Mouse (Mus musculus) limb, embryonic 12.5 days (tissue): ENCODE results near the gene Celf3. TPM values are rescaled to one million over a fixed set of nuclear protein-coding genes. Genes with fewer than 3 reads are reported as not detected.
A peak's percentile ranks its signal among the peaks of the same experiment; 100 is the strongest.

ENCODE experiments used
- ATAC-seq: fragments of 200-750 bp; cut with Nextera tagmentation; 2 replicates; pipeline ENCODE4 v1.8.0; 2017; ENCODE audit warnings: low read depth, moderate TSS enrichment; ENCODE audit not compliant: insufficient number of reproducible peaks, insufficient read depth, low FRiP score, low TSS enrichment
- H3K27ac ChIP-seq: fragments of 300-500 bp; sonication (generic); 2 replicates; pipeline ENCODE4 v1.5.1; 2016; ENCODE audit warnings: mild to moderate bottlenecking, moderate library complexity
- H3K27me3 ChIP-seq: fragments of 300-500 bp; sonication (generic); 2 replicates; pipeline ENCODE4 v1.6.1; 2016; ENCODE audit warnings: mild to moderate bottlenecking, moderate library complexity
- H3K36me3 ChIP-seq: fragments of 300-500 bp; sonication (generic); 2 replicates; pipeline ENCODE4 v1.6.1; 2016; ENCODE audit warnings: mild to moderate bottlenecking, moderate library complexity
- H3K4me1 ChIP-seq: fragments of 300-500 bp; sonication (generic); replicated peaks from 2 replicates; pipeline ENCODE4 v1.6.1; 2016
- H3K4me2 ChIP-seq: fragments of 300-500 bp; sonication (generic); 2 replicates; pipeline ENCODE4 v1.6.1; 2016; ENCODE audit warnings: mild to moderate bottlenecking, moderate library complexity
- H3K4me3 ChIP-seq: fragments of 300-500 bp; sonication (generic); replicated peaks from 2 replicates; pipeline ENCODE4 v1.5.1; 2016; ENCODE audit warnings: mild to moderate bottlenecking
- H3K9ac ChIP-seq: fragments of 300-500 bp; sonication (generic); replicated peaks from 2 replicates; pipeline ENCODE4 v1.6.1; 2016; ENCODE audit warnings: mild to moderate bottlenecking, moderate library complexity
- H3K9me3 ChIP-seq: fragments of 300-500 bp; sonication (generic); 2 replicates; pipeline ENCODE4 v1.6.1; 2016; ENCODE audit warnings: mild to moderate bottlenecking, moderate library complexity
- WGBS: fragments of 180-500 bp; shearing (Covaris S2); methylation state at CpG from one replicate; pipeline ENCODE4 v1.1.7; 2016; 5-methylcytosine and 5-hydroxymethylcytosine counted together
- polyA plus RNA-seq: library from polyadenylated mRNA; unstranded; fragments of >200 nt; fragmentation: Nextera tagmentation; extraction: Ambion mirVana; gene quantifications from 2 replicates; pipeline ENCODE4 v1.2.1, GENCODE M21; 2016

The Celf3 gene
- polyA plus RNA-seq, 1 experiment from 2014 or later, result 2.2 TPM

DNA sequence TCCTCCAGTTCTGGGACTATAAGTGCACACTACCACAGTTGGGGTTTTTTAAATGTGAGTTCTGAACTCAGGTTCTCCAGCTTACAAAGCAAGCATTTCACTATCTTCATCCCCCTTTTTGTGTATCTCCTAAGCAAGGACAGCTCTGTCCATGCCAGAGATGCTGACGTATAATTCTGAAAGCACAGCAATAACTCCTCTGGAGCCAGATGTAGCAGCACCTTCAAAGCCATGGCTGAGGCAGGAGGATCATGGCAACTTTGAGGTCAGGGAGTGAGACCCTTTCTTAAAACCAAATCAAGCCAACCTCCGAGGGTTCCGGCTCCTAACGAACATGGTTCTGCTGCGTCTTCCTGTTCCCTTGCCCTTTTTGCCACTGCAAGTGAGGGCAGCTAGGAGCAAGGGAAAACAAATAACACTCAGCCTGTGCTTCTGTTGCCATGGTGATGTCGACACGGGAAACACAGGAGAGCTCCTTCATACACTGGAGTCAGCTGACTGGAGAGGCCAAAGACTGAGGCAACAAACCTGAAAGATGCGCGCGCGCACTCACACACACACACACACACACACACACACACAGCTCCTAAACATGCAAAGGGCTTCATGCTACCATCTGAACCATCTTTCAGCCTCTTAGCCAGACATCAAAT lies 14.0 kb upstream of the Celf3 start:
- H3K27ac ChIP-seq, result no peak overlapping the region
- no peak overlapping the region for H3K9ac ChIP-seq

DNA sequence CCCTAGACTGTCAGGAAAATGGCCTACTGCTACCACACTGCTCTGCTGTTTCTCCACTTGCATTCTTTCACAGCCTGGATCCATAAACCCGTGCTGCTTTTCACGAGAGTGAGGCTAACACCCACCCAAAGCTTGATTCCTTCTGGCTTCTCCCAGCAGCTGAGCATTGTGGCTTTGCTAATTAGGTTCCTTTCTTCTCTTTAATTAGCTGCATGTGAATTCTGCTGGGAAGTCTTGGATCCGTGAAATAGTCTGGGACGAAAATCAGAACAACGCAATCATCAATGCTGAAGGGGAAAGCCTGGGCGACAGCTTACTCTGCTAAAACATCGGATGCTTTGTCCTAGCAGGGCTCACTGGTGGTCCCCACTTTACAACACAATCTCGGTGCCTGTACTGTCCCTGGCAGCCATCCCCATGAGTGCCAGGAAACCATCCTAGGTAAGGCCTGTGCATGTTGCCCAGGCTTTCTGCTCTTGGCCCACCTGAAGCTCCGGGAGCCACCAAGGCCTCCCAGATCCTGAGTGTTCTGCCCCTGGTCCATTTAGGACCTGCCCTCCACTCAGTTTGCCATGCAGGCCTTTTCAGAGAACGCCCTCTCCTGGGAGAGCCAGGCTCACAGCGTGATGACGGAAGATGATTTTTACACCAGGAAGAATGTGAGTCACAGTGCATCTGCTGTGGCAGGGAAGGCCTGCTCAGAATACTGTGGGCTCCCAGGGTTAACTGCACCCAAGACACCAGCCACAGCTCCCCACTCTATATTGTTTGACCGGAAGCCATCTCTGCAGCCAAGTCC lies 12.3 kb upstream of the Celf3 start:
- H3K4me1 ChIP-seq, result peaks cover 21% of the 10 kb centered on the region
- no peak overlapping the region for H3K9ac ChIP-seq
- H3K4me3 ChIP-seq, result no peak overlapping the region
- no peaks in the 10 kb centered on the region for H3K36me3 ChIP-seq
- no peaks in the 10 kb centered on the region for H3K9me3 ChIP-seq
- WGBS, result 48% methylated on average over 13 of the region's 13 CpGs
- no peaks in the 10 kb centered on the region for H3K27me3 ChIP-seq
- no peak overlapping the region for H3K4me2 ChIP-seq
- peak overlapping the region; percentile 60; the same call in 1 of the 2 replicates for H3K27ac ChIP-seq
- no peak for ATAC-seq

More for the DNA sequence above, 14.0 kb upstream of the Celf3 start:
- Histone ChIP-seq H3K27me3 (no peaks in the 10 kb centered on the region), H3K4me3 (no peak overlapping the region), H3K4me1 (peaks cover 20% of the 10 kb centered on the region), H3K36me3 (no peaks in the 10 kb centered on the region), H3K9me3 (no peaks in the 10 kb centered on the region), H3K4me2 (no peak overlapping the region)
- no peak for ATAC-seq
- WGBS, result 57% methylated on average over 11 of the region's 11 CpGs

DNA sequence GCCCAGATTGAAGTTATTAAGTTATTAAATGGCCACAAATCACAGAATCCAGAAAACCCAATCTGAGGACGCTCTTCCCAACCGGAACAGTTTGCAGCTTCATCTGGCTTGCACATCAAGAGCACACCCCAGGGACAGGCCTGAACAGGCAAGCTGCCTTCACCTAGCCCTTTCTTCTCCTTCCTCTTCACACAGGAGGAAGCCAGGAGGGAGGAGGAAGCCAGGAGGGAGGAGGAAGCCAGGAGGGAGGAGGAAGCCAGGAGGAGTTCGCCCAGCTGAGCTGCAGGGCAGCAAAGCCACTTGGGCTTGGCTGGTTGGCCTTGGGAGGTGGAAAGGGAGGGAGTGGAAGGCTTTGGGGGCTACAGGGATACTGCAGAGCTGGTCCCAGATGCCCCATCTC lies 9.2 kb upstream of the Celf3 start:
- H3K27me3 ChIP-seq, result no peaks in the 10 kb centered on the region
- no peak overlapping the region for H3K9ac ChIP-seq
- 33% methylated on average over 3 of the region's 3 CpGs for WGBS
- no peak overlapping the region for H3K27ac ChIP-seq
- H3K36me3 ChIP-seq, result no peaks in the 10 kb centered on the region
- H3K4me2 ChIP-seq, result no peak overlapping the region
- H3K9me3 ChIP-seq, result no peaks in the 10 kb centered on the region
- ATAC-seq, result no peak
- peaks cover 31% of the 10 kb centered on the region for H3K4me1 ChIP-seq
- no peak overlapping the region for H3K4me3 ChIP-seq

DNA sequence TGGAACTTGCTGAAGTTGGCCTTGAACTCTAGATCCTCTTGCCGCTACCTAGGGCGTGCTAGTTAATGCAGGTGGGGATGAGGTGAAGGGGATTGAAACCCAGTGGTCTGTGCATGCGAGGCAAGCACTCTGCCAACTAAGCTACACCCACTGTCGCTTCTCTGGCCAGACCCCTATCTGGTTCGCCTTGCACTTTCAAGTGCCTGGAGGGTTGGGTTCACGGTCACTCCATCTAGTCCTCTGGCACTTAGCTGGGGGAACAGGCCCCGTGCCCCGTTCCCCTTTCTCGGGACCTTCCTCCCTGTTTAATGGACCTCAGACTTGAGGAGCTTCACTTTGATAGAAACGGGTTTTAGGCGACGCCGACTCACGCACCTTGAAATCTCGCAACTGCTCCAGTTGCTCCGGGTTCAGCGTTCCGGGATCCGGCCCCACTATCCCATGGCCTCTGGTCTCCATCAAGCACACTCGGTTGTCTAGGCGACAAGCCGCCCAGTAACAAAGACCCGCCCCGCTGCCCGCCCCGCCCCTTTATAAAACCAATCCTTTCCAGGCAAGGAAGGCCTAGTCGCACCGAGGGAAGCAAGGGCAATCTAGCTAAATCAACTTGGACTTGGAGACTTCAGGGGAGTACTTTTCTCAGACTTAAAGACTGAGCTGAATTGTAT lies 5.5 kb upstream of the Celf3 start:
- H3K27me3 ChIP-seq, result peaks cover 3% of the 10 kb centered on the region; the same call in 1 of the 2 replicates
- peak overlapping the region; percentile 26 for H3K4me3 ChIP-seq
- 7% methylated on average over 28 of the region's 28 CpGs for WGBS
- no peaks in the 10 kb centered on the region for H3K9me3 ChIP-seq
- peak overlapping the region; percentile 59 for H3K4me2 ChIP-seq
- H3K4me1 ChIP-seq, result peaks cover 23% of the 10 kb centered on the region
- no peak overlapping the region for H3K9ac ChIP-seq
- ATAC-seq, result peak; percentile 66
- peak overlapping the region; percentile 66; the same call in 1 of the 2 replicates for H3K27ac ChIP-seq
- no peaks in the 10 kb centered on the region for H3K36me3 ChIP-seq

DNA sequence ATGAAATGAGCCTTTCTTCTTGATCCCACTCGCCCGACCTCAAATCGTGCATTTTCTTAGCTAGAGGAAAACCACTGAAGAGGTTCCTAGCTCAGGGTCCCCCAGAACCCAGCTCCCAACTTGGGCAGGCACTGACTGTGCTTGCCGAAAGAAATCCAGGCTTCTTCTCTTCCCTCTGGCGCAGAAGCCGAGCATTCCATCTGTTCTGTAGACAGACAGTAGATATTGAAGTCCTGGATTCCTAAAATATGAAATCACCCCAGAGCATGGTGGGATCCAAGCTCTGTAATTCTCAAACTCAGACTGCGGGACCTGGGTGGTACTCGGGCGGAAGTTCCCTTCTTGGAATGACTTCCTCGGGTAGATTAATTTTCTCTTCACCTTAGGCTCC lies 5.0 kb upstream of the Celf3 start:
- ATAC-seq, result no peak
- Histone ChIP-seq H3K27ac (peak overlapping the region; percentile 66; the same call in 1 of the 2 replicates), H3K4me2 (peak overlapping the region; percentile 59), H3K9me3 (no peaks in the 10 kb centered on the region), H3K27me3 (peaks cover 8% of the 10 kb centered on the region), H3K36me3 (no peaks in the 10 kb centered on the region), H3K4me3 (no peak overlapping the region), H3K9ac (no peak overlapping the region), H3K4me1 (peaks cover 27% of the 10 kb centered on the region)
- WGBS, result 47% methylated on average over 10 of the region's 10 CpGs

DNA sequence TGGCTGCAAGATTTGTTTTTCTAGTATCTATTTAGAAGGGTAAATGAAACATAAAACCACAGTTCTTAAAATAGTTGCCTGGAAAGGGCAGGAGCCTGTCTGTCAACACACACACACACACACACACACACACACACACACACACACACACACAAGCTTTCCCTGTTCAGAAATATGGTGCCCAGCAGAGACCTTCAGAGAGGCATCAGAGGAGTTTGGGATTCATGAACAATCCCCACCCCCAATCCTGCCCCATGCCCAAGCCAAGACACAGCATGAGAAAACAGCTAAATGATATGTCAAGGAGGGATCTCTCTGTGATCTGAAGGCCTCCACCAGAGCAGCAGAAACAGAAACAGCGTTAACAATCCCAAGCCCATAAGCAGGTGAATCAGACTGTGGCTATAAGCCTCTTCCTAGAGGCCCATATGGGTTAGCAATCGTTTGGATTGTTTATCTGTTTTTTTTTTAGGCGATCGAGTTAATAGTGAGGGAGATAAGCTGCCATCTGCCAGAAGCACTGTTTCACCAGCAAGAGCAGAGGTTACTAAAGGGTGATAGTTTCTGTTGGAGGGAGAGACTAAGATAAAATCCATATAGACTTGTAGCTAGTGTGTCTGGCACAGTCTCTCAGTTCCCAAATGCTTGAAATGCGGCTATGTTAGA lies 4.4 kb upstream of the Celf3 start:
- Histone ChIP-seq H3K4me2 (no peak overlapping the region), H3K27ac (no peak overlapping the region), H3K36me3 (no peaks in the 10 kb centered on the region), H3K9ac (no peak overlapping the region), H3K27me3 (peaks cover 14% of the 10 kb centered on the region), H3K4me1 (peaks cover 32% of the 10 kb centered on the region), H3K9me3 (no peaks in the 10 kb centered on the region), H3K4me3 (no peak overlapping the region)
- 63% methylated on average over 5 of the region's 5 CpGs for WGBS
- ATAC-seq, result no peak

DNA sequence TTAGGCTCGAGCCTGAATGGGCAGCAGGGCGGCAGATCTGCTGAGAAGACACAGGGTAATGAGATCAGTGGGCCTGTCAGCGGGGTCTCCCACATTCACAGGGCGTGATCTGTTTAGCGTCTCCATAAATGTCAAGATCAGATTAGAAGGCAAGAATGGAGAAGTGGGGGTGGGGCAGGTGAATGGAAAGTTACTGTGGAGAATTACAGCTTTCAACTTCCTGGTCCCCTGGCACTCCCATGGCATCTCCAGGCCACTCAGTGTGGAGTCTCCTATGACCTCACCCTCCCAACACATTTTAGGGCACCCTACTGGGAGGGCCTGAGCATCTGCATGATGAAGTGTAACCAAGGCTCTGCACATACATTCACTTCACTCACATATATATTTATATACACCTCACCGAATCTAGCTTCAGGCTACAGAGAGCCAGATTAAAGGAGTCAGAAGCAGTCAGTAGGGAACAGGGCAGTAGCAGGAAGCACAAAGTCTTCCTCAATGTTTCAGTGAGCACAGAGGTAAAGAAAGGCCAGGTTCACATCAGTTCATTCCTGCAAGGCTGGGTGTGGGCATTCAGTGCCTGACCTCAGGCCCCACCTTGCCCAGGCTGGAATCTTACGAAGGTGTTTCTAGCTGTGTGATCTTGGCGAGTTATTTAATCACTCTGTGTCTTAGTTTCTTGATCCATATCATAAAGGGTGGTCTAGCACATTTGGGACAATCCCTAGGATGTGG lies 1.6 kb upstream of the Celf3 start:
- Histone ChIP-seq H3K9me3 (no peaks in the 10 kb centered on the region), H3K9ac (no peak overlapping the region), H3K4me3 (no peak overlapping the region), H3K4me1 (peaks cover 39% of the 10 kb centered on the region), H3K4me2 (no peak overlapping the region), H3K27me3 (peaks cover 42% of the 10 kb centered on the region), H3K36me3 (no peaks in the 10 kb centered on the region), H3K27ac (no peak overlapping the region)
- WGBS, result 31% methylated on average over 8 of the region's 8 CpGs
- no peak for ATAC-seq

DNA sequence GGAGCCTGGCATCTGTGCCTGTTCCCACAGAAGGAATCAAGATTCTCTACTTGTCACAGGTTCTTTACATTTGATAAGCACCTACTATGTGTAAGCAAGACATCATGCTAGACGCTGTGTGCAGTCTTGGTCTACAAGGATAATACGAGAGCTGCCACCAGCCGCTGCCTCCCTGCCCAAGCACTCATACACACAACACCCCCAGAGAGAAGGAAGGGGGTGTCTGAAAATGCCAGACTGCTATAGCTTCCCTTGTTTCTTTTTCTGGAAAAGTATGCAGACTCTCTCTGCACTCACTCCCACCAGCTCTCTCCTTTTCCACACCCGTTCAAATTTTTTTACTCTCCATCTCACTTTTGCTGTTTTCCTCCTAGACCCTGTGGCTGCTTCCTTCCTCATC lies 651 bp upstream of the Celf3 start:
- H3K9ac ChIP-seq, result no peak overlapping the region
- ATAC-seq, result no peak
- no peaks in the 10 kb centered on the region for H3K9me3 ChIP-seq
- no peak overlapping the region for H3K27ac ChIP-seq
- peaks cover 49% of the 10 kb centered on the region for H3K27me3 ChIP-seq
- no peaks in the 10 kb centered on the region for H3K36me3 ChIP-seq
- WGBS, result 52% methylated on average over 4 of the region's 4 CpGs
- H3K4me1 ChIP-seq, result peaks cover 36% of the 10 kb centered on the region
- H3K4me3 ChIP-seq, result no peak overlapping the region
- H3K4me2 ChIP-seq, result no peak overlapping the region

DNA sequence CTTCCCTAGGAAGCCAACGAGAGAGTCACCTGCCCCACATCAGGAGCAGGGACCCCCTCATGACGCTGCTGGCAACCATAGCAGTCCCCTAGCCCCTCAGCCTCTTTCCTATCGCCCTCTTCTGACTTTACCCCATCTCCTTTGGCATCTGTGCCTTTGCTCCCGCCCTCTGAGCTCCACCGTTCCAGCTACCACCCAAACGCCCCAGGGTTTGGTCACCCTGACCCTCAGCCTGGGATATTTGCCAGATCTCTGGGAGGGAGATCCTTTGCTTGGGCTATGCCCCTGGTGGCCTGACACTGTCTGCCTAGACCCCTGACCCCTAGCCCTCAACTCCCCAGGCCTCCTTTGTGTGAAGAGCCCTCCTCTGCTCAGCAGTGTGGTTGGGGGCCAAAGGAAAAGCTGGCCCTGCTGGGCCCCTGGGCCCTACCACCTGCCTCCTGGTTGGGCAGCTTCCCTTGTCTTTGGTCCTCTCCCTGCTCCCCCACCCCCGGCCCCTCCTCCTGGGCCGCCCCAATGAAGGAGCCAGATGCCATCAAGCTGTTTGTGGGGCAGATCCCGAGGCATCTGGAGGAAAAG lies 585 bp downstream of the Celf3 start:
- no peak overlapping the region for H3K4me3 ChIP-seq
- no peak for ATAC-seq
- WGBS, result 6% methylated on average over 9 of the region's 9 CpGs

DNA sequence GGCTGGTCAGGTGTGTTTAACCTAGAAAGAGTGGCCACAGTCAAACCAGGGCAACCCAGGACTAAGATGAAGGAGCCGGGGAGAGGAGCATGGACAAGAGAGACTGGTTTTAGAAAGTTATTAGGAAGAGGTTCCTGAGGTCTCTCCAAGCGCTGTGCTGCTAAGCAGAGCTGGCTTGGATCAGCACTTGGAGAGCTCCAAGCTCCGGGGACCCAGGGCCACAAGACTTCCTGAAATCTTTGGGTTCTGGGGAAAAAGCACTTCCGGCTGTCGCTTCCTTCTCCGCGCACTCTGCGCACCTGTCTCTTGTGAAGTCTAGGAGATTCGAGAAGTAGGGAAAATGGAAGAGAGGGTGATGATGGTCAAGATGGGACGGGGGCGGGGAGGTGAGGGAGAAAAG lies 1.5 kb downstream of the Celf3 start:
- ATAC-seq, result no peak
- Histone ChIP-seq H3K27ac (no peak overlapping the region), H3K4me1 (peaks cover 38% of the 10 kb centered on the region), H3K4me3 (no peak overlapping the region), H3K9ac (no peak overlapping the region), H3K27me3 (peaks cover 49% of the 10 kb centered on the region), H3K9me3 (no peaks in the 10 kb centered on the region), H3K36me3 (no peaks in the 10 kb centered on the region), H3K4me2 (peak overlapping the region; percentile 40)
- WGBS, result 3% methylated on average over 11 of the region's 11 CpGs

More for the DNA sequence above, 585 bp downstream of the Celf3 start:
- H3K36me3 ChIP-seq, result no peaks in the 10 kb centered on the region
- H3K27ac ChIP-seq, result no peak overlapping the region
- H3K9ac ChIP-seq, result no peak overlapping the region
- no peaks in the 10 kb centered on the region for H3K9me3 ChIP-seq
- H3K27me3 ChIP-seq, result peaks cover 49% of the 10 kb centered on the region
- peaks cover 29% of the 10 kb centered on the region for H3K4me1 ChIP-seq
- peak overlapping the region; percentile 32; the same call in 1 of the 2 replicates for H3K4me2 ChIP-seq
